Comparison of ENCODE assay signal across 17 mouse cellular contexts in the genomic region with DNA sequence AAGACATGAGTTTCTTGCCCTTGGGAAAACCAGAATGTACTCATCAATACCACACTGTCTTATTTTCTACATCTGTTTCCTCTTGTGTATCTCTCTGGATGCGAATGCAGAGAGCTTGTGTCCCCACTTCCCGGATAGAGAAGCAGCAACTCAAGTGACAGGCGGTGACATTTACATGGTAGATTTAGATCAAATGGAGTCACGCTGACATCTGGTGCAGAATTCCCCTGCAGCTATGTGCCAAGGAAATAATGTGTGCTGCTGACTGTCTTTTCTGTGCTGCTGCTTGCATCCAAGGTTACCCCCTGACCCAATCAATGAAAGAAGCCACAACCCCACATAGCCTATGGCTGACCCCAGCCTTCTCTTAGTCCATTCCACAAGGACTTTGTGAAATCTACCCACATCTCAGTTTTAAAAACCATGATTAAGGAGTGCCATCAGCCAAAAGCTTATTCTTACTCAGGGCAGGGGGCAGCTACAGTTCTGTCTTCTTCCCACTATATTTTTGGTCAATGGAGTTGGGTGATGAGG.
DNase-seq lines count a peak whose midpoint lies in the region; ATAC-seq lines count a peak whose summit lies in the region.
"Had no signal": no experiment of that assay in that cellular context is flagged by ENCODE, and none has a peak within 500 bp of the region (broad histone marks: within the 10 kb centered on the region; RNA-seq: fewer than 3 reads in every experiment).

No protein-coding gene starts in this region.

- H3K4me3 ChIP-seq in heart, embryonic 10.5 days = no peak overlapping the region
- H3K4me3 ChIP-seq in heart, embryonic 12.5 days = no peak overlapping the region
- H3K4me3 ChIP-seq: forebrain, embryonic 15.5 days; hindbrain, embryonic 15.5 days; myocyte had no signal

- H3K9ac ChIP-seq in heart, embryonic 12.5 days = no peak overlapping the region
- H3K9ac ChIP-seq: forebrain, embryonic 15.5 days; hindbrain, embryonic 15.5 days; lung, embryonic 14.5 days had no signal

- H3K27ac ChIP-seq in heart, embryonic 10.5 days = no peak overlapping the region
- no peak overlapping the region for H3K27ac ChIP-seq in heart, embryonic 12.5 days (ENCODE audit: poor library complexity, severe bottlenecking)
- H3K27ac ChIP-seq: forebrain, embryonic 15.5 days; hindbrain, embryonic 15.5 days had no signal

- H3K9me3 ChIP-seq in heart, embryonic 10.5 days = no peaks in the 10 kb centered on the region
- no peaks in the 10 kb centered on the region for H3K9me3 ChIP-seq in heart, embryonic 12.5 days (replicated peaks)
- H3K9me3 ChIP-seq: forebrain, embryonic 15.5 days; hindbrain, embryonic 15.5 days had no signal

- peak; percentile 31 to 45 for DNase-seq in frontal cortex, postnatal 36 days (ENCODE audit: low spot score in 2 of 2)
- DNase-seq in frontal cortex, postnatal 14 days (ENCODE audit: low spot score in 2 of 2) = no peak
- peak; percentile 14 for DNase-seq in retina, postnatal 1 day
- no peak for DNase-seq in retina, embryonic 14.5 days (ENCODE audit: low spot score)
- DNase-seq in layer of hippocampus, adult 9-11 months = peak; percentile 59
- DNase-seq in heart, embryonic 10.5 days (ENCODE audit: low spot score) = no peak
- no peak for DNase-seq in thymus, postnatal 4 days
- DNase-seq: cerebellum, postnatal 10 days; gastrocnemius, postnatal 36 days; kidney, adult 8-10 months; left cerebral cortex, postnatal 4 days; lung, embryonic 14.5 days had no signal

- H3K27me3 ChIP-seq in heart, embryonic 10.5 days (ENCODE audit: insufficient read depth, poor library complexity, severe bottlenecking) = no peaks in the 10 kb centered on the region
- H3K27me3 ChIP-seq in heart, embryonic 12.5 days (replicated peaks) = no peaks in the 10 kb centered on the region
- H3K27me3 ChIP-seq: forebrain, embryonic 15.5 days; hindbrain, embryonic 15.5 days; Patski had no signal

- 71% methylated on average over 4 of the region's 4 CpGs for WGBS in heart, embryonic 10.5 days
- 64% methylated on average over 4 of the region's 4 CpGs for WGBS in heart, embryonic 12.5 days

- no peaks in the 10 kb centered on the region for H3K4me1 ChIP-seq in heart, embryonic 10.5 days
- H3K4me1 ChIP-seq in heart, embryonic 12.5 days (replicated peaks) = no peaks in the 10 kb centered on the region
- H3K4me1 ChIP-seq: forebrain, embryonic 15.5 days; hindbrain, embryonic 15.5 days had no signal

- H3K4me2 ChIP-seq in heart, embryonic 12.5 days = no peak overlapping the region
- H3K4me2 ChIP-seq: forebrain, embryonic 15.5 days; hindbrain, embryonic 15.5 days; lung, embryonic 14.5 days had no signal

- no peak for ATAC-seq in heart, embryonic 12.5 days (ENCODE audit: insufficient number of reproducible peaks, low FRiP score)
- ATAC-seq: forebrain, embryonic 15.5 days; Patski had no signal

- no peaks in the 10 kb centered on the region for H3K36me3 ChIP-seq in heart, embryonic 10.5 days
- no peaks in the 10 kb centered on the region for H3K36me3 ChIP-seq in heart, embryonic 12.5 days
- H3K36me3 ChIP-seq: forebrain, embryonic 15.5 days; hindbrain, embryonic 15.5 days had no signal

Comparison
In these comparisons a context has a peak if more than half of its experiments do, and no peak if none do; other contexts are left out.
1. DNase-seq: peak in frontal cortex, postnatal 36 days (2 of 2), retina, postnatal 1 day (single experiment) and layer of hippocampus, adult 9-11 months (single experiment); none in frontal cortex, postnatal 14 days (0 of 2), retina, embryonic 14.5 days (single experiment), heart, embryonic 10.5 days (single experiment) and thymus, postnatal 4 days (single experiment).